Mouse (Mus musculus): Measurements from ENCODE around the gene Col6a3.

- TF ChIP-seq CTCF (conservative IDR thresholded peaks at IDR 0.05; ENCODE audit: insufficient read depth, insufficient read length, low read depth, low read length) (no peak), POLR2A (IDR thresholded peaks at IDR 0.05; ENCODE audit: low read depth, low read length) (no peak)
Observed at GRCm38 (mm10) chr1:90718826-90719550, 124.8 kb downstream of the Col6a3 start.

Measured in kidney, adult 2 months (tissue).